Mouse (Mus musculus) layer of hippocampus, postnatal 14 days (tissue): ENCODE results near the gene Apaf1. TPM values are rescaled to one million over a fixed set of nuclear protein-coding genes. Genes with fewer than 3 reads are reported as not detected.

Source experiments
- DNase-seq, 2 experiments: peaks; one replicate each; pipeline ENCODE4 v3.0.0; 2021 to 2022; ENCODE audit warnings: low spot score in 2 of 2, mixed read lengths in 1 of 2
- long read RNA-seq, 2 experiments: library from polyadenylated mRNA; stranded (forward); transcript quantifications; one replicate each; pipeline ENCODE4 v2.0.0; 2021
- total RNA-seq, 2 experiments: library from RNA; stranded (reverse); gene quantifications; 2 replicates each; pipeline ENCODE4 v1.2.3; 2021

The Apaf1 gene
- total RNA-seq, result 10 to 100 TPM; 12.5 to 13.4 TPM
- long read RNA-seq, experiment 1, partial matches to known transcripts, result 3 of 5 reads
- long read RNA-seq, experiment 1, other reads (novel, unspliced or antisense), result 2 of 5 reads
- long read RNA-seq, experiment 2, full-length matches to known transcripts, result 2 of 15 reads
- long read RNA-seq, experiment 2, partial matches to known transcripts, result 3 of 15 reads
- long read RNA-seq, experiment 2, other reads (novel, unspliced or antisense), result 10 of 15 reads

GRCm38 (mm10) chr10:91082550-91083392, at the start of gene Apaf1, which contains the start of gene Ikbip:
Apaf1 (minus strand) TSS chr10:91082770.
Ikbip (plus strand) TSS chr10:91082940.
- peak; percentile 100 for DNase-seq

- DNase-seq, result no peak
These were observed 49.0 kb upstream of the Apaf1 start for GRCm38 (mm10) chr10:91131565-91131964.

GRCm38 (mm10) chr10:91130792-91131191, 48.2 kb upstream of the Apaf1 start:
- DNase-seq, result no peak

- no peak for DNase-seq
These were observed 46.1 kb upstream of the Apaf1 start for GRCm38 (mm10) chr10:91128551-91129160.

GRCm38 (mm10) chr10:91127395-91127794, 44.8 kb upstream of the Apaf1 start:
- no peak for DNase-seq

GRCm38 (mm10) chr10:91126618-91127355, 44.2 kb upstream of the Apaf1 start:
- no peak for DNase-seq

- peak; percentile 95 to 99 for DNase-seq
These were observed 41.6 kb upstream of the Apaf1 start, which contains the start of gene Slc25a3 for GRCm38 (mm10) chr10:91123828-91124822. Slc25a3 (minus strand) TSS chr10:91124059.

GRCm38 (mm10) chr10:91123281-91123827, 40.8 kb upstream of the Apaf1 start:
- DNase-seq, result peak in 1 of 2 experiments; percentile 17

GRCm38 (mm10) chr10:91122646-91123045, 40.1 kb upstream of the Apaf1 start:
- DNase-seq, result no peak

- no peak for DNase-seq
These were observed 34.4 kb upstream of the Apaf1 start for GRCm38 (mm10) chr10:91116958-91117357.

- DNase-seq, result no peak
These were observed 27.3 kb upstream of the Apaf1 start for GRCm38 (mm10) chr10:91109841-91110240.

- no peak for DNase-seq
These were observed 23.4 kb upstream of the Apaf1 start for GRCm38 (mm10) chr10:91105981-91106380.

GRCm38 (mm10) chr10:91102799-91103590, 20.4 kb upstream of the Apaf1 start:
- DNase-seq, result no peak

GRCm38 (mm10) chr10:91101936-91102335, 19.4 kb upstream of the Apaf1 start:
- DNase-seq, result no peak

- no peak for DNase-seq
These were observed 17.5 kb upstream of the Apaf1 start for GRCm38 (mm10) chr10:91100101-91100500.

- DNase-seq, result no peak
These were observed 15.5 kb upstream of the Apaf1 start for GRCm38 (mm10) chr10:91098056-91098455.

GRCm38 (mm10) chr10:91094251-91095104, 11.9 kb upstream of the Apaf1 start:
- no peak for DNase-seq

GRCm38 (mm10) chr10:91092812-91093211, 10.2 kb upstream of the Apaf1 start:
- DNase-seq, result no peak
